Mouse (Mus musculus) ovary, postnatal 14 days (tissue): ENCODE measurements around the gene Taf5l.
A peak's percentile ranks its signal among the peaks of the same experiment; 100 is the strongest.
"Not testable (repeated sequence)": the region's sequence is repeated elsewhere in the genome, so short reads cannot be mapped to it uniquely, and the experiment has no call there.

Experiments
- DNase-seq: peaks from one replicate; pipeline ENCODE4 v3.0.0; 2022; ENCODE audit warnings: low spot score

The Taf5l gene

DNA sequence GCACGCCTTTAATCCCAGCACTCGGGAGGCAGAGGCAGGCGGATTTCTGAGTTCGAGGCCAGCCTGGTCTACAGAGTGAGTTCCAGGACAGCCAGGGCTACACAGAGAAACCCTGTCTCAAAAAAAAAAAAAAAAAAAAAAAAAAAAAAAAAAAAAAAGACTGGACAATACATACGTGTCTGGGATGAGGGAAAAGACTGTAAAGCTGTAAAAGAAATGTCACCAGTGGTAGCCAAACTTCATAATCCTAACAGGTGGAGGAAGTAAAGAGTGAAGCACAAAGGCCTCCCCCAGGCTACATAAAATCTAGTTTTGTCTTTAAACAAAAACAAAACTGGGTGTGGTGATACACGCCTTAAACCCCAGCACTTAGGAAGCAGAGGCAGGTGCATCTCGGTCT, 6.9 kb downstream of the Taf5l start:
- DNase-seq, result not testable (repeated sequence)

DNA sequence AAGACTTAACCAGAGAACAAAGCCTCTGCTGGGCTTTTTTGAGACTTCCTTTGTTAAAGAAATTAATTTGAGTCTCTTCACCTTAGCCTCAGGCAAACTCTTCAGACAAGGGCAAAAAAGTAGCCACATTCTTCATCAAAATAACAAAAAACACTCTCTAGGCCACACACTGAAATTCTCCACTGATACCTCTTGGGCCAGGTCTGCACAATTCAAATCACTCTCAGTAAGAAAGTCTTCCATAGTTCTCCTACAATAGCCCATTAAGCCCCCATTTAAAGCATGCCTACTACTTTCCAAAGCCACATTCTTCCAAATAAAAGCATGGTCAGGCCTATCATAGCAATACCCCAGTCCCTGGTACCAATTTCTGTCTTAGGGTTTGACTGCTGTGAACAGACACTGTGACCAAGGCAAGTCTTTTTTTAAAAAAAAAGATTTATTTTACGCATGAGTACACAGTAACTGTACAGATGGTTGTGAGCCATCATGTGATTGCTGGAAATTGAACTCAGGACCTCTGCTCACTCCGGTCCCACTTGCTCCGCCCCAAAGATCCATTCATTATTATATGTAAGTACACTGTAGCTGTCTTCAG, 9.1 kb downstream of the Taf5l start:
- DNase-seq, result no peak

DNA sequence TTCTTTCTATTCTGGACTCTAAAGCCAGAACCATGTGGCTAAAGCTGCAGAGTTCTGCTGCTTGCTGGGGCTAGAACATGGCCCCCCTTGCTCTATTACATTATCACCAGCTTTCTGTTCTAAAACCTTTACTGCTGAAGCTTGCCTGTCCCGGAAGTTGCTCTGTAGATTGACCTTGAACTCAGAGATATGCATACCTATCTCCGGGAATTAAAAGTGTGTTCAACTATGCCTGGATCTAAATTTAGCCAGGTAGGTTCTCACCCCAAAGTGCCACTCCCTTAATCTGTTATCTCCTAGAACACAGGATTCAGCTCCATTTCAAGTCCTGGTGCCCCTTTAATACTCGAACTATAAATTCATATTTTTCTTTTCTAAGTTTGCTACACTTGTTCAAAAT, 9.6 kb downstream of the Taf5l start:
- no peak for DNase-seq

DNA sequence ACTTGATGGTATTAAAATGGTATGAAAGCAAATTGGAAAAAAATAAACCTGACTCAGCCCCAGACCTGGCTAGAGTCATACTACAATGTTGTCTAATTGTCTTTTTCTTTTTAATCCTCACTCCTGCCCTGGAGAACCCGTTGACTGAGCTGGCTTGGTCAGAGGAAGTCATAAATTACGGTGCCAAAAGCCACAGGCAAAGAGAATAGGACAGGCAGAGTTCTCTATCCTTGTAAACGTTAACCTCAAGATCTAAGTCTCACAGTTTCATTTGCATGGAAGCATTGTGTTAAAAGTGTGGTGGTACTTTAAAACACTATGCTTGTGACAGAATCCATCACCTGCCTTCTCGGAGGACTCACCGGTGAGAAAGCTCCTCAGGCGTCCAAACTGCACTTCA, 13.4 kb downstream of the Taf5l start:
- DNase-seq, result no peak

DNA sequence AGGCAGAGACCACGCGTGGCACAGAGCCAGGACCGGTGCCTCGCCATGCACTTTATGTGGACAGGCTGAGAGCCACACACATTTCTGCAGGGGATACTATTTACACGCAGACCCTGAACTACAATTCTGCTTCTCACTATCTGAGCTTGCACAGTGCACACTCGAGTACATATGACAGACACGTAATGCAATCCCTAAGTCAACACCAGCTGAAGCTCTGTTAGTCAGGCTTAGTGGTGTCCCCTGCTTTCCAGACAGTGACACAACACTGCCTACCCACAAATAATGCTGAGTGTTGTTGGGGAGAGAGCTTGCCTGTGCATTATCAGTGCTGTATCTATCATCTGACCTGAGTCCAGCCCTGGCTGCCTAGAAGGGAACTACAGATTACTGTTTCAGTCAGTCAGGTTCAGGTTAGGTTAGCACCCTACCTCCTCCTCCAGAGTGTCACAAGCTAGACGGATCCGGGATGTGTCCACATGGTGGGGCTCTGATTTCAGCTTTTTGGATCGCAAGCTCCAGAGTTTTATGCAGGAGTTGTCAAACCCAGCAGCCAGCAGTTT, 18.6 kb downstream of the Taf5l start:
- DNase-seq, result no peak

DNA sequence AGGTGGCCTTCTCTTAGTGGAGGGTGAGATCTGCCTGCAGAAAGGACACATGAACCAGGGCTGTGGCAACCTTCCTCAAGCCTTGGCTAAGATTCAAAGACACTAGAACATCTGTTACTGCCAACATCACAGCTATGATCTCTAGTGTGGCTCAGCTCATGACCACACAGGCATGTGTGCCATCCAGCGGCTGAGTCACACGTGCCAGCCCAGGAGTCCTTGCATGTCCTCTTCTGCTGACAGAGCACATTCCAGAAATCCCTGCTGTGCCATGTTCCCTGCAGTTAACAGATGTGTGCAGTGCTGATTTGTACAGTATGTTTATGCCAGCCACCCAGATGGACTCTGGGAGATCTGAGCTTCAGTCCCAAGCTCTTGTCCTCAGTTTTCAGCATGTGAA, 21.6 kb downstream of the Taf5l start:
- no peak for DNase-seq

DNA sequence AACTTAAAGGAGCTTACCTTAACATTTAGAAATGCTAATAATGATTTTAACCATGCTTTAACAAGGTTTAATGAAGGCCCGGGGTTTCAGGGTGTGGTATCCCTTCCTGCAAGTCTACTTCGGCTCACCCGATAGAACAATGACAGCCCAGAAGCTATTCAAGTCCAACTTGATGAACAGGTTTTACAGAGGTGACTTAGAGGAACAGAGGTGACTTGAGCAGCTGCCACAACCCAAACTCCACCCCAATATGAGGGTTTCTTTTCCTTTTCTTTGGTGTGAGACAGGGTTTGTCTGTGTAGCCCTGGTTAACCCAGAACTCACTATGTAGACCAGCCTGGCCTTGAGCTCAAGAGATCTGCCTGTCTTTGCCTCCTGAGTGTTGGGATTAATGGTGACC, 27.2 kb downstream of the Taf5l start:
- DNase-seq, result no peak

DNA sequence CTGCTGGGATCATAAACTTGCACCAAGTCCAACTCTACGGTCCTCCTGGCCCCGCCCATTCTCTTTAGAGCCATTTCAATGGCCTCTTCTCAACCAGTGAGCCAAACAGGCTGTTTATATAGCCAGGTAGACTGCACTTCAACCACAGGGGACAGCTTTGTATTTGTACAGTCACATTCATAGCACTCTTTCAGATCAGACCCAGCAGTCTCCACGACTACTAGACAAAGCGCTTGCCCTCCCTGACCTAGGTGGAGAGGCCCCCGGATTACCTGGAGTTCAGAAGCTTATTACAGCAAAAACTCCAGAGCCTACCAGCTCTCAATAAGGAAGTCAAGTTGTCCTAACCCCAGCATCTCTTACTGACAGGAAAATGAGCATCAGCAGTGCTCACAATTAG, 27.6 kb downstream of the Taf5l start:
- no peak for DNase-seq

DNA sequence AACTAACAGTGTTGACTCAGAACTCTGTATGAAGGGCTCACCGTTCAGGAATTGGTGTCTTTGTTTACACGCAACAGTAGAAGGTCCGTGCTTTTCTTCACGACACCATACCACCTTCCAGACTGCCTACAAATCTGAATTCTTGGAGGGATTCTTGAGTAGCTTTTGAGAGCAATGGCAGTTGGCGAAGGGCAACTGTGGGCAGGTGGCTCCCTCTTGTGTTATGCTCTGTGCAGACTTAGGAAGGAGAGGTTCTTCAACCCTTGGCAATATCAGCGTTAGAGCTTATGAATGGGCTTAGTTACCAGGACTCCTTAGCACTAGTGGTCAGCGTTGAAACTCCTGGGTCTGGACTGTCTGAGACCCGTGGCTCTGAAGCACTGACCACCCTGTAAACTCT, 28.6 kb downstream of the Taf5l start:
- DNase-seq, result no peak

DNA sequence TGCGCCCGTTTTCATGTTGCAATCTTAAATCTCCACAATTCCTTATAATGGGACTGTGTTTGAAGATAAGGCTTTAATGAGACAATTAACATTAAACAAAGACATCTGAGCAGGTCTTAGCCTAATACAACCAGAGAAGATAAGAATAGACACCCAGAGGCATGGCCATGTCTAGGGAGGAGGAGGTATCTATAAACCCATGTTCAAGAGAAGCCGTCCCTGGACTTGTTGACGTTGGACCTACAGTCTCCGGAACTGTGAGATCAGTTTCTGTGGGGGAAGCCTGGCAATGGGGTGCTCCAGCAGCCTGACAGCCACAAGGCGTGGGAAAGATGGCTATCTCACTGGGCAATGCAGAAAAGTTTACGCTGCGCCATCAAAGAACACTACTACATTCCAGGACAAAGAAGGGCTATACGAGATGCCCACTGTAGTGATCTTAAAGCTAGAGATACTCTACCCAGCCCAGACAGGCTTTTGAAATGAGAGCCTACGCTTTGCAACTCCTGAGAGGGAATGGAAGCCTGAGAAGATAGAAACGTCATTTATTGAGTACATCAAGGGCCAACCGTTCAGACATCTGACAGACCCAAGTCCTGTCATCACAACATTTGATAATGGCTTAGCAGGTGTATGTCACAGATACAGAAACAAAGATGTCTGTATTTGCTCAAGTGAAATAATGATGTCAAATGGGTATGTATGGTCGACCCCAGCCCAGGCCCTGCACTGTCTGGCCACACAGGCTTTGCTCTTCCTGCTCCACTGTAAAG, 30.7 kb downstream of the Taf5l start:
- no peak for DNase-seq

DNA sequence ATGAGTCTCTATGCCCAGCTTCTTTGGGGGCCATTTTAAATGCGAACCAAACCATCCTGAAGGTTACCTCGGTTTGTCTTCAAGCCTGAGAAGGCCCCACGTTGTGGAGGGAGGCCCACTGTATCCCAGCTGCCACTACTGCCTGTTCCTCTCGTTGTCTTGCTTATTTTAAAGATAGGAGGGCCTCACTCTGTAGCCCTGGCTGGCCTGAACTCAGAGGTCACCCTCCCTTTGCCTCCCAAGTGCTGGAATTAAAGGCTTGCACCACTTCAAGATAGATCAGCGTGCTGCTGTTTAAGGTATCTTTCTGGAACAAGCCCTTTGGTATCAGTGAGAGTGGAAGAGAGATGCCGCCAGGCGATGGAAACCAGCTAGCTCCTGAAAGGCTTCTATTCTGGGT, 32.1 kb downstream of the Taf5l start:
- DNase-seq, result no peak

DNA sequence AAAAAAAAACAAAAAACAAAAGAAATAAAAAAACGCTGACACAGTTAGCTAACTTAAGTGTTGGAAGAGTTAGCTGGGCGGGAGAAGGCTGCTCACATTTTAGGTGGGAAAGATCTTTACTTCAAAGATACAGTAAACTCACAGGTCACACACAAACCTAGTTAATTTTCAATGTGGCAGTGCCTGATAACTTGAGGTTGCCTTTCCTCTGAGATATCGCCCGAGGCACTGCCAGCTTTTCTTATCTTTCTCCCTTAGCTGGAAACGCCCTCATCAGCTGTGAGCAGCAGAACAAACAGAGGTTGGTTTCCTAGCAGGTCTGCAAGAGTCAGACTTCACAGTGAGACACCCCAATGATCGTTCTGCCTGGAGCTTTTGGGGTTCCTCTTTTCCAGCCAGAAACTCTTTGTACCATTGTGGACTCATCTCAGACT, 32.6 kb downstream of the Taf5l start:
- no peak for DNase-seq

DNA sequence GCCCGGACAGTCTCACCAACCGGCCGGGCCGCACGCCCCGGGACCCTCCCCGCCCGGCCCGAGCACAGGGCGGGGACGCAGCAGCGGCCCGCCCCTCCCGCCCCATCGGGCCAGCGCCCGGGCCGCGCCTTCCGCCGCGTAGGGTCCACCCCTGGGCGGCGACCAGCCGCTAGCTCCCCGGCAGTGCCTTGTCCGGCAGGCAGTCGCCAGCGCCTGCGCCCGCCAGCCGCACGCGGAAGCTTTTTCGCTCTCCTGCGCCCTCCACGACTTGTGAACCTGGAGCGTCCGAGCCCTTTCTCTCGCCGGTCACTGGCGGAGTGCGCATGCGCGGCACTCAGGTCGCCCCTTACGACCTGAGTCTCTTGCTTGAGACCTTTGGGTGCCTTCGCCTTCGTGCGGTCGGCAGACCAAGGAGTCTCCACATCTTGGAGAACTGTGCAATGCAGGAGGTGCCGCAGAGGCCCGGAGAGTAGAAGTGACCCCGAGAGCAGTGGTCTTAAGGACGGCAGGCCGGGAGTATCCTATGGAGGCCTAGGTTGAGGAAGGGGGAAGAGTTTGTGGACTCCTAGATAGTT, 38.3 kb downstream of the Taf5l start, which contains the start of gene Abcb10:
TSS of gene Abcb10 (minus strand) at position 297 of the 575 bp plus-strand sequence.
- DNase-seq, result peak; percentile 82

DNA sequence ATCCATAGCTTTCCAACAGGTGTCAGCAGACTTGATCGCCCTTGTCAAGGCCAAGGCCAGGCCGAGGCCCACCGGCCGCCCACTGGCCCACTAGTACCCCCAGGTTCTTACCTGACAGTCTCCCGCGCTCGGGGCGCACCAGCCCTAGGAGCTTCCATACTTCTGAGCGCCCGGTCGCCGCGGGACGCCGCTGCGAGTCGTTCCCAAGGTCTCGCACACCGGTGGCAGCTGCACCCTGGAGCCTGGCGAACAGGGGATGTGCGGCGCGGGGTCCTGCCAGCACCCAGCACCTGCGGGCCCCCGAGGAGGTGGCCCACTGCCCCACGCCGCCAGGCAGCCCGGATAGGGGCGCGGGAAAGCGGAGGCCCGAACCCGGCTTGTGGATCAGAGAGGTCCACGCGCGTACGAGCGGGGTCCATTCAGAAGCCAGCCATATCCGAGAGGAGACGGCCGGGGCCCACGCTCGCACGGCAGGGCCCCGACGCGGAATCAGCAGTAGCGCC, 38.9 kb downstream of the Taf5l start:
- DNase-seq, result peak; percentile 15

DNA sequence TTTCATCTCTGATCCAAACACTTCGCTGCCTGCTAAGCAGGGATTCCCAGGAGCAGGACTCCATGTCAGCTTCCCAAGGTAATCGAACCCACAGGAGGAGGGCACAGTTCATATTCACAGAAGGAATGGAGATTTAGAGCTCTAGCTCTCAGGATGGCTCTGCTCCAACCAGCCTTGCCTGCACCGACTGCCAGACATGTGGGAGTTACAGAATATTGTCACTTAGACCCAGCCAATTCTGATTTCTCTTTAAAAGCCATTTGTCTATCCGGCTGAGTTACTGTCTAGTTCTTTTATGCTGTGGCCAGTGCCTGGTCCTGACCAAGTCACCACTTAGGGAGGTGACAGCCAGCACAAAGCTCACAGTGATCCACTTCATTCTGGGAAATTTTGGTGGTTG, 39.5 kb downstream of the Taf5l start:
- no peak for DNase-seq

DNA sequence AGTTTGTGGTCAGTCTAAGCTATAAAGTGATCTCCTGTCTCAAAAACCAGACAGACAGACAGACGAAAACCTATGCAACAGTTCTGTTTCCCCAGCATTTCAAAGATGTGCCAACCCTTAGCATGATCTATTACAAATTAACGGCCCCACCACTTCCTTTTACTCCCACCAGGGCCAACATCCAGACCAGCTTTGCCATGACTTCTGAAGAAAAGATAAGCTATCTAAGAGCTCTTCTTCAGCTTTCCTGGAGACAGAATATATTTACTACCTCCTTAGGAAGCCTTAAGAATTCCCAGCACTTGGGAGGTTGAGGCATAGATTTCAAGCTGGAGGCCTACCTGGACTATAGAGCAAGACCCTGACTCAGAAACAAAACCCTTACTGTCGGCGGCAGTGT, 41.0 kb downstream of the Taf5l start:
- DNase-seq, result no peak

DNA sequence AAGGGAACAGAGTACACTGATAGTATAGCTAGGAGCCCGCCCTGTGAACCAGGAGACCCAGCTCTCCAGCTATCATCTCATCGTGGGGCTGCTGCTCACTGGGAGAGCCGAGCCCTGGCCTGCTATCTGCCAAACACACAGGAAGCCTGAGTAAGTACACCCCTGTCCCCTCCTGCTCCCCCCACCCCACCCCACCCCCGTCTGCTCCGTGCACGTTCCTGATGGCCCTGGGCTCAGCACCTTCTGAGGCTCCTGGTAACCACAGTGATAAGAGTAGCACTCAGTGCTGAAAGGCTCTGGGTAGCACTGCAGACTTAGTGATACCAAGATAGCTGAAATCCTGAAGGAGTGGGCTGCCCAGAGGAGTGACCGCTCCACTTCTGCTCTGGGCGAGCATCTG, 42.3 kb downstream of the Taf5l start:
- no peak for DNase-seq

DNA sequence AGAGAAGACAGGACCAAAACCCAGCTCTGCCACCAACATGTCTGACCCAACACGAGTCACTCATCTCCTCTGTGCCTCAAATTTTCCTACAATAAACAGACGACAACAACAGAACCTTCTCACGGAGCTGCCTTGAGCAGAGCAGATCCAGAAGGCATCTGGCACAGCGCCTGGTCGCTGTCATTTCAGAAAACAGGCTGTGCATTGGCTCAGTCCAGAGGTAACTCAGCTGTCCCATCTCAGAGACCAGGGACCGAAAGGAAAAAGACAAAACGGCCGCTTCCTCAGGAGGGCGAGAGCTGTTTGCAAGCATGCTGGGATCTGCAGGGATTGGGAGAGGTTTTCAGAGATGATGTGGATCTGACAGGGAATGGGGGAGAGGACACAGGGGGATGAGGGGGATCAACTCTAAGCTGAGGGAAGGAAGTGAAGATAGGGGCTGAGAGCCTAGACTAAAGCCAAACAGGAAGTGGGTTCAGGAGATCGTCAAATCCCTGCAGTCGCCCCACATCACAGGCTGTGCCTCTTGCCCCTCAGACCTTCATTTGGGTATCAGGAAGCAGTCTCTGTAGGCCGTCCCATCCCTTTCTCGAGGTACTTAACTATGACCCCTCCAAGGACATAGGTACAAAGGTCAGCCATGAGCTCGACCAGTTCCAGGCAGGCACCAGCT, 42.9 kb downstream of the Taf5l start:
- no peak for DNase-seq

DNA sequence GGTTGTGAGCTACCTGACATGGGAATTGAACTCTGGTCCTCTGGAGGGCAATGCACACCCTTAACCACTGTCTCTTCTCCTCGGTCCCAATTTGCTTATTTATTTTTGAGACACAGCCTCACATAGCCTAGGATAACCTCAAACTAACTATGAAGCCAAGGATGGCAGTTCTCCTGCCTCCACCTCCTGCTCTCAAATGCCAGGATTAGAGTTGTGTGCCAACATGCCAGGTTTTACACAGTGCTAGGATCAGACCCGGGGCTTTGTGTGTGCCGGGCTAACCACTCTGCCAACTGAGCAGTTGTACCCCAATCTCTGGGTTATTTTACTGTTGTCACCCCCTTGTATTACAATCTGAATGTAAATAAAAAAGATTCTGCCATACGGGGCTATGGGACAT, 43.7 kb downstream of the Taf5l start:
- DNase-seq, result no peak

DNA sequence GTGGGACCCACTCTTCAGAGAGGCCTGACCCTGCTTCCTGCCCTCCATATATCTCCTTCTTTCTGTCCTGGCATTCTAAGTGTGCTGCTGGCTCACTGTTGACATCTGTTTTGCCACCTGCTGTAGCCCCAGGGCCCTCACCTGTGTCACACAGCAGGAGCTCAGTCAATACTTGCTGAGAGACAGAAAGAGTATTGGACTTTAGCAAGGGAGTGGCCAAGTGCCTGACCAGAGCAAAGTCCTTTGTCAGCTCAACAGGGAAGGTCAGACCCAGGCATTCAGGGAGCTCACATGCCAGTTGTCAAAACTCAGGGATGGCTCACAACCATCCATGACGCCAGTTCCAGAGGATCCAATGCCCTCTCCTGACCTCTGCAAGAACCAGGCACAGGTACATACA, 47.7 kb downstream of the Taf5l start:
- DNase-seq, result no peak

DNA sequence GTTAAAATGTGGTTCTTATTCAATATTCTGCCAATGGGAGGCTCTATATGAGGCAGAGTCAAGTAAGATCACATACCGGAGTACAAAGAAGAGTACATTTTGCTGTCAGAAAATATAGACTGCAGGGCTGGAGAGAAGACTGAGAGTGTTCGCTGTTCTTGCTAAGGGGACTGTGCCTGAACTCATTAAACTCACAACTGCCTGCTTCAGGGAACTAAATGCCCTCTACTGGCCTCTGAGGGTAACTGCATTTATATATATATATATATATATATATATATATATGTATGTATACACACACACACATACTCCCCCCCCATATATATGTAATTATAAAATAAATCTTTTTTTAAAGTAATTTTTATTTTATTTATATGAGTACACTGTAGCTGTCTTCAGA, 54.3 kb downstream of the Taf5l start:
- no peak for DNase-seq

DNA sequence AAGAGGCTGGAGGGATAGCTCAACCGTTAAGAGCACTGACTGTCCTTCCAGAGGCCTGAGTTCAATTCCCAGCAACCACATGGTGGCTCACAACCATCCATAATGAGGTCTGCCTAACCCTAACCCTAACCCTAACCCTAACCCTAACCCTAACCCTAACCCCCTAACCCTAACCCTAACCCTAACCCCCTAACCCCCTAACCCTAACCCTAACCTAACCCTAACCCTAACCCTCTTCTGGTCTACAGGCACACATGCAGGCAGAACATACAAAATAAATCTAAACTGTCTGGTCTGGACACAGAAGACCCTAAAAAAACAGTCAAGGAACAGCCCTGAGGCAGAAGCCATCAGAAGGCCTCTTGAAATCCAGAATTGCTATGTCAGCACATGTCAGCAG, 59.8 kb downstream of the Taf5l start:
- DNase-seq, result no peak
